Mouse (Mus musculus) neural tube, embryonic 13.5 days (tissue): ENCODE results near the gene Plcxd3. TPM values are rescaled to one million over a fixed set of nuclear protein-coding genes. Genes with fewer than 3 reads are reported as not detected.

Source experiments
- ATAC-seq: fragments of 200-750 bp; cut with Nextera tagmentation; 2 replicates; pipeline ENCODE4 v1.8.0; 2017; ENCODE audit warnings: low read depth, mild to moderate bottlenecking, moderate TSS enrichment, moderate library complexity
- H3K27ac ChIP-seq: fragments of 300-500 bp; sonication (generic); replicated peaks from 2 replicates; pipeline ENCODE4 v1.5.1; 2015; ENCODE audit warnings: moderate library complexity, mild to moderate bottlenecking, inconsistent platforms
- H3K27me3 ChIP-seq: fragments of 300-500 bp; sonication (generic); 2 replicates; pipeline ENCODE4 v1.6.1; 2015; ENCODE audit warnings: mild to moderate bottlenecking, inconsistent platforms
- H3K36me3 ChIP-seq: fragments of 300-500 bp; sonication (generic); 2 replicates; pipeline ENCODE4 v1.6.1; 2015; ENCODE audit warnings: mild to moderate bottlenecking, inconsistent platforms
- H3K4me1 ChIP-seq: fragments of 300-500 bp; sonication (generic); replicated peaks from 2 replicates; pipeline ENCODE4 v1.6.1; 2015; ENCODE audit warnings: inconsistent platforms
- H3K4me2 ChIP-seq: fragments of 300-500 bp; sonication (generic); 2 replicates; pipeline ENCODE4 v1.6.1; 2015; ENCODE audit warnings: inconsistent platforms, mild to moderate bottlenecking, moderate library complexity
- H3K4me3 ChIP-seq: fragments of 300-500 bp; sonication (generic); 2 replicates; pipeline ENCODE4 v1.5.1; 2015; ENCODE audit warnings: mild to moderate bottlenecking, inconsistent platforms
- H3K9ac ChIP-seq: fragments of 300-500 bp; sonication (generic); 2 replicates; pipeline ENCODE4 v1.6.1; 2015; ENCODE audit warnings: moderate library complexity, mild to moderate bottlenecking, inconsistent platforms
- H3K9me3 ChIP-seq: fragments of 300-500 bp; sonication (generic); 2 replicates; pipeline ENCODE4 v1.6.1; 2016; ENCODE audit warnings: inconsistent platforms
- WGBS: fragments of 180-500 bp; shearing (Covaris S2); methylation state at CpG from one replicate; pipeline ENCODE4 v1.1.7; 2015; 5-methylcytosine and 5-hydroxymethylcytosine counted together
- polyA plus RNA-seq: library from polyadenylated mRNA; unstranded; fragments of >200 nt; fragmentation: Nextera tagmentation; extraction: Ambion mirVana; gene quantifications from 2 replicates; pipeline ENCODE4 v1.2.1, GENCODE M21; 2015

The Plcxd3 gene
- polyA plus RNA-seq, 1 experiment from 2014 or later, result 37.1 TPM

GRCm38 (mm10) chr15:4400096-4400495 is 24.8 kb downstream of the Plcxd3 start:
- no peaks in the 10 kb centered on the region for H3K4me1 ChIP-seq
- no peaks in the 10 kb centered on the region for H3K9me3 ChIP-seq
- H3K36me3 ChIP-seq, result no peaks in the 10 kb centered on the region
- no peak overlapping the region for H3K4me3 ChIP-seq
- H3K4me2 ChIP-seq, result no peak overlapping the region
- 32% methylated on average over 4 of the region's 4 CpGs for WGBS
- H3K9ac ChIP-seq, result no peak overlapping the region
- H3K27me3 ChIP-seq, result no peaks in the 10 kb centered on the region
- ATAC-seq, result no peak
- H3K27ac ChIP-seq, result no peak overlapping the region

- H3K27ac ChIP-seq, result no peak overlapping the region
- no peak overlapping the region for H3K4me3 ChIP-seq
- H3K9me3 ChIP-seq, result no peaks in the 10 kb centered on the region
- WGBS, result 69% methylated on average over 2 of the region's 2 CpGs
- H3K9ac ChIP-seq, result no peak overlapping the region
- no peaks in the 10 kb centered on the region for H3K4me1 ChIP-seq
- H3K4me2 ChIP-seq, result no peak overlapping the region
- no peaks in the 10 kb centered on the region for H3K27me3 ChIP-seq
- H3K36me3 ChIP-seq, result no peaks in the 10 kb centered on the region
- no peak for ATAC-seq
These were observed 36.0 kb downstream of the Plcxd3 start for GRCm38 (mm10) chr15:4411333-4411732.

DNA sequence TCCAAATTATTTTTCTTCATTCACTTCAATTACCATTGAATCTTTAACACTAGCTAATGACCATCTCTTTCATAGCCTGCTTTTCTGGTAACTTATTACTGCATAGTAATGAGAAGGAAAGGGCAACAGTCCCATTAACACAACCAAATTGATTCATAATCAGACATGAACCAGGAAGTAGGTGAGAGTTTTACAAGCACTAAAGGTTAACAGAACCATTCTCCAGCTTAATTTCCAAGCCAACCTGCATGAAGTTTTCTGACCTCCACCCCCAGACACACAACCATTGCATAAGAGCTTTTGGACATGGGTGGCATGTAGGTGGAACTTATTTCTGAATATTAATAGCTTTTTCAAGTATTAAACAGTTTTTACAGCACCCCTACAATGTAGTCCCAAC is 64.8 kb downstream of the Plcxd3 start:
- Histone ChIP-seq H3K4me2 (no peak overlapping the region), H3K4me3 (no peak overlapping the region), H3K9ac (no peak overlapping the region), H3K4me1 (no peaks in the 10 kb centered on the region), H3K27me3 (no peaks in the 10 kb centered on the region), H3K27ac (no peak overlapping the region), H3K9me3 (no peaks in the 10 kb centered on the region), H3K36me3 (no peaks in the 10 kb centered on the region)
- no peak for ATAC-seq

DNA sequence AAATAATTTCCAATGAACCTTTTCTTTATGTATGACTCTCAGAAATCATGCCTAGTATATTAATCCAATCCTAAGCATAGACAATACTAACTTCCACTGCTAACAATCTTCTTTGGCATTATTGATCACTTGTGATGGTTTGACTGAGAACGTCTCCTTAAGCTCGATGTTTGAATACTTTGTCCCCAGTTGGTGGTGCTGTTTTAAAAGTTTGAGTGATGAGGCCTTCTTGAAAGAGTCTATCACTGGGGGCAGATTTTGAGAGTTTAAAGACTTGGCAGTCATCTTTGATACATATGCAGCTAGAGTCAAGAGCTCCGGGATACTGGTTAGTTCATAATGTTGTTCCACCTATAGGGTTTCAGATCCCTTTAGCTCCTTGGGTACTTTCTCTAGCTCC is 120.9 kb downstream of the Plcxd3 start:
- Histone ChIP-seq H3K36me3 (no peaks in the 10 kb centered on the region), H3K27ac (no peak overlapping the region), H3K4me2 (no peak overlapping the region), H3K4me3 (no peak overlapping the region), H3K27me3 (no peaks in the 10 kb centered on the region), H3K9me3 (no peaks in the 10 kb centered on the region), H3K4me1 (no peaks in the 10 kb centered on the region), H3K9ac (no peak overlapping the region)
- ATAC-seq, result no peak
- 87% methylated on average over 3 of the region's 3 CpGs for WGBS

DNA sequence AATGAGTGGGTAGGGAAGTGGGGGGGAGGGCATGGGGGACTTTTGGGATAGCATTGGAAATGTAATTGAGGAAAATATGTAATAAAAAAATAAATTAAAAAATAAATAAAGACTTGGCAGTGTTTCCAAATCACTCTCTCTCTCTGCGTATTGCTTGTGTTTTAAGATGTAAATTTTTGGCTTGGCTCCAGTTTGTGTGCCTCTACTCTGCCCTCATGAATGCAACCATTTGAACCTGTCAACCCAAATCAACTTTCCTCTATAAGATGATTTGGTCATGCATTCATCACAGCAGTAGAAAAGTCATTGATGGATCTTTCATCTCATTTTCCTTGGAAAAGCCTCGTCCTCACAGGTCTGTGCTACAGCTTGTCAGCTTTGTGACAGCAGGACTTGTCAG is 121.7 kb downstream of the Plcxd3 start:
- H3K27me3 ChIP-seq, result no peaks in the 10 kb centered on the region
- no peaks in the 10 kb centered on the region for H3K4me1 ChIP-seq
- ATAC-seq, result no peak
- 84% methylated on average over 2 of the region's 2 CpGs for WGBS
- H3K36me3 ChIP-seq, result no peaks in the 10 kb centered on the region
- H3K9me3 ChIP-seq, result no peaks in the 10 kb centered on the region
- H3K27ac ChIP-seq, result no peak overlapping the region
- H3K4me2 ChIP-seq, result no peak overlapping the region
- H3K4me3 ChIP-seq, result no peak overlapping the region
- no peak overlapping the region for H3K9ac ChIP-seq

DNA sequence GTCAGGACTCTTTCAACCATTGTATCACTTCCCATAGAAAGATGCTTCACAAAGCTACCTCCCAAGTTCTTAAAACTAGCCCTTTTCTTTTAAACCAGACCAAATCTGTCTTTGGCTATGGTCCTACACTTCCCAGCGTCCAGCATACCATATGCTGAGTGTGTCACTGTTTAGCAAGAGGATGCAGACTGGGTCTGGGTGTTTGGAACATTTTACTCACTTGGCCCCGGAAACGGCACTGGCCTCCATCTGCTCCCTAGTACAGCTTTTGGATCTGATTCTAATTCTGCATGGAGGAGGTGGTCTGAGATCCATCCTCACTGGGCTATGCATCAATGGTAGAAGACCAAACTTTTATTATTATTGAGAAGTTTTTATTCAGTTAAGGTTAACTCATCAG is 122.7 kb downstream of the Plcxd3 start:
- Histone ChIP-seq H3K4me3 (no peak overlapping the region), H3K36me3 (no peaks in the 10 kb centered on the region), H3K9me3 (no peaks in the 10 kb centered on the region), H3K27me3 (no peaks in the 10 kb centered on the region), H3K27ac (no peak overlapping the region), H3K4me1 (no peaks in the 10 kb centered on the region), H3K4me2 (no peak overlapping the region), H3K9ac (no peak overlapping the region)
- ATAC-seq, result no peak
- WGBS, result 93% methylated on average over 3 of the region's 3 CpGs

DNA sequence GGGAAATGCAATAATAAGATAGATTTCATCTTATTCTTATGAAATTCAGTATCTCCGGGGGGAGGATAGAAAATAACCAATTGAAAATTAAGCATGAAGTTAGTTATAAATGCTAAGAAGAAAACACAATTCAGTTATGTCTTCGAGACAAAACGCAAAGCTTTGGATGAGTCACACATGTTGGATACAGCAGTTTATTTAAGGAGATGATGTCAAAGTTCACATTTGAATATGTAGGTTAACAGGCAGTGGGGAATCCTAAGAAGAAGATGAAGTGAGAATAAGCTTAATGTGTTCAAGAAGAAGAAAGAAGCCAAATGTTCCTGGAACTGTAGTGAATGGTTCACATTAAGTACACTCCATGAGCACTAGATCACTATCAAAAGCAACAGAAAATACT is 128.1 kb downstream of the Plcxd3 start:
- Histone ChIP-seq H3K27ac (no peak overlapping the region), H3K9ac (no peak overlapping the region)
- 89% methylated on average over 3 of the region's 3 CpGs for WGBS

DNA sequence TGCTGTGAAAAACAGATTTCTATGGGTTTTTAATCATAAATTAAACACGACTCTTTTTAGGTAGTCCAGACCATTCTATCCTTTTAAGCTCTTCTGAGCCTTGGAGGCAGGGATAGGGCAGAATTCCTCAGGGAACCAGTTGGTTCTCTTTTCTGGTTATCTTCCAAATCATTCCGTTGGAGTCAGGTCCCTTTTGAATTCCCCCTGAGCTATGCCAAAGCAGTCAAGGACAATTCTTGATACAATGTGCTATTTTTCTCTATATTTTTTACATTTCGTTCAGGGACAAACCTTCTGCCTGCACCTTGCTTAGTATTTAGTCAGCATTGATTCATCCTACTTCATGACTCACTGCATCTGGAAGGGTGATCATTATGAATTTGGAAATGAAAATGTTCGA is 128.5 kb downstream of the Plcxd3 start:
- 84% methylated on average over 4 of the region's 4 CpGs for WGBS
- Histone ChIP-seq H3K36me3 (no peaks in the 10 kb centered on the region), H3K27me3 (no peaks in the 10 kb centered on the region), H3K4me1 (no peaks in the 10 kb centered on the region), H3K4me3 (no peak overlapping the region), H3K27ac (no peak overlapping the region), H3K9ac (no peak overlapping the region), H3K4me2 (no peak overlapping the region), H3K9me3 (no peaks in the 10 kb centered on the region)
- ATAC-seq, result no peak

More for the DNA sequence above, 128.1 kb downstream of the Plcxd3 start:
- no peak overlapping the region for H3K4me2 ChIP-seq
- H3K4me3 ChIP-seq, result no peak overlapping the region
- no peaks in the 10 kb centered on the region for H3K27me3 ChIP-seq
- H3K4me1 ChIP-seq, result no peaks in the 10 kb centered on the region
- ATAC-seq, result no peak
- H3K9me3 ChIP-seq, result no peaks in the 10 kb centered on the region
- H3K36me3 ChIP-seq, result no peaks in the 10 kb centered on the region

DNA sequence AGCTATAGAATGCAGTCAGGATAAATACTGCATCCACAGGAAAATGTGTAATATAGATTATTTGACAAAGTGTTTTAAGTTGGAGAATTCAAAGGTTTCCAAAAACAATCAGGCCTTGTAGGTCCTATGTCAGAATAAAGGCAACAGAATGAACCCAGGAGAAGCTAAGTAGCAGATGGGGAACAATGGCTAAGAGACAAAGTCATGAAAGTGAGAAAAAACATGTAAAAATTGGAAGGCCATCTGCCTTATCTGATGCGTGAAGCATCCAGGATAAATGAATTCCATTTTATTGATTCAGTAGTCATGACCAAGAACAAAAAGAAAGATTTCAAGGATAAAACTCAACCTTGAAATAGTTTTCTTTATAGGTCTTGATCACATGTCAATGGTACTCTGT is 139.4 kb downstream of the Plcxd3 start:
- no peaks in the 10 kb centered on the region for H3K9me3 ChIP-seq
- H3K27me3 ChIP-seq, result no peaks in the 10 kb centered on the region
- ATAC-seq, result no peak
- no peak overlapping the region for H3K4me2 ChIP-seq
- H3K36me3 ChIP-seq, result no peaks in the 10 kb centered on the region
- WGBS, result 76% methylated on average over 1 of the region's 1 CpGs
- no peaks in the 10 kb centered on the region for H3K4me1 ChIP-seq
- H3K9ac ChIP-seq, result no peak overlapping the region
- H3K27ac ChIP-seq, result no peak overlapping the region
- H3K4me3 ChIP-seq, result no peak overlapping the region

DNA sequence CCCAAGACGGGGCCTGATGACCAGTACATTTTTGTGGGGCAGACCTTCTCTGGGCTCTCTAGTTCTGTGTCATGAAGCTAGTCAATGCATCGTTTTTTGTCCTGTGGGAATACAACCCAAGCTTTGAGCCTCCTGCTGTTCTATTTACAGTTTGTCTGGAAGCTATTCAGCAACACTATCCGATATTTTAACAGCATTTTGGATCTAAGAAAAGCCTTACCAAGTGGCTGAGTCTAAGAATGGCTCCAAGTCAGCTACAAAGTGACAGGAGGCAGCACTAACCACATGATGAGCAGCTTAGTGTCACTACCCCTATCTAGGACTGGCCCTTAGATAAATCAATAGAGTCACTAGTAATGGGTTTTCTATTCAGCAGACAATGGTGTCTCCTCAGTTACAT is 149.3 kb downstream of the Plcxd3 start:
- Histone ChIP-seq H3K4me2 (no peak overlapping the region), H3K27me3 (no peaks in the 10 kb centered on the region), H3K27ac (no peak overlapping the region), H3K36me3 (no peaks in the 10 kb centered on the region), H3K9ac (no peak overlapping the region), H3K9me3 (no peaks in the 10 kb centered on the region), H3K4me1 (no peaks in the 10 kb centered on the region), H3K4me3 (no peak overlapping the region)
- ATAC-seq, result no peak
- WGBS, result 75% methylated on average over 3 of the region's 3 CpGs

GRCm38 (mm10) chr15:4533700-4534099 is 158.4 kb downstream of the Plcxd3 start:
- ATAC-seq, result no peak
- Histone ChIP-seq H3K27ac (no peak overlapping the region), H3K36me3 (no peaks in the 10 kb centered on the region), H3K4me1 (no peaks in the 10 kb centered on the region), H3K4me2 (no peak overlapping the region), H3K9me3 (no peaks in the 10 kb centered on the region), H3K27me3 (no peaks in the 10 kb centered on the region), H3K4me3 (no peak overlapping the region), H3K9ac (no peak overlapping the region)
- 89% methylated on average over 2 of the region's 2 CpGs for WGBS

- H3K4me2 ChIP-seq, result no peak overlapping the region
- H3K4me1 ChIP-seq, result no peaks in the 10 kb centered on the region
- no peaks in the 10 kb centered on the region for H3K27me3 ChIP-seq
- WGBS, result 76% methylated on average over 5 of the region's 5 CpGs
- H3K4me3 ChIP-seq, result no peak overlapping the region
- no peaks in the 10 kb centered on the region for H3K9me3 ChIP-seq
- H3K27ac ChIP-seq, result no peak overlapping the region
- no peak overlapping the region for H3K9ac ChIP-seq
- ATAC-seq, result no peak
- H3K36me3 ChIP-seq, result no peaks in the 10 kb centered on the region
These were observed 183.8 kb downstream of the Plcxd3 start for GRCm38 (mm10) chr15:4559121-4559520.

DNA sequence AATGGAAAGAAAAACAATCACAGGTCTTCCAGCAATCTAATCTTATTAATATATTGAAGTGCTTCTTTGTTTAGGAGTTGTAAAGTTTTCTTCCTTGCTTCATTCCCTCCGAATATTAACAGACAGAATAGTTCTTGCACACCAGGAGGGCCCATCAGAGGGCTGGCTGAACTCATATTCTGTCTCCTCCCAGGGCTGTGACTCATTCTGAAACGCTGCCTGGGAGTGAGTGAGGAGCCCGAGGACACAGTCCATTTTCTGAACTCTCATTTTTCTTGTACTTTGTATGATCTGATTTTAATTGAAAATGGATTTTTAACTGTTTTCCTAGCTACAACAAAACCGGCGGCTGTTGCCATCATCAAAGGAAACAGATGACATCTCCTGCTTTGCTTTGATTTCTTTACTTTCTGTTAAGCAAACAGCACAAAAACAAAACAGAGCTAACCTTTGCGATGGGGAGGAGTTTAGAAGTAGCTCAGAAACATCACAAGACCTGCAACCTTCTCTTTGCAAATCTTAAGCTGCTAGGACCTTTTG is 186.2 kb downstream of the Plcxd3 start:
- Histone ChIP-seq H3K9ac (no peak overlapping the region), H3K4me3 (no peak overlapping the region), H3K27me3 (no peaks in the 10 kb centered on the region), H3K9me3 (no peaks in the 10 kb centered on the region), H3K27ac (no peak overlapping the region), H3K36me3 (no peaks in the 10 kb centered on the region), H3K4me2 (no peak overlapping the region), H3K4me1 (no peaks in the 10 kb centered on the region)
- no peak for ATAC-seq
- WGBS, result 62% methylated on average over 6 of the region's 6 CpGs
